Mouse (Mus musculus) activated CD4-positive, CD25-positive, alpha-beta regulatory T cell (primary cell): ENCODE results near the gene Ccdc73. TPM values are rescaled to one million over a fixed set of nuclear protein-coding genes. Genes with fewer than 3 reads are reported as not detected.

ENCODE experiments used
- polyA plus RNA-seq, 2 experiments: library from polyadenylated mRNA; unstranded; fragments of 100-300 nt; shearing (Covaris generic); gene quantifications; one replicate each; pipeline ENCODE4 v1.2.1; 2017

Ccdc73 gene
- polyA plus RNA-seq: 1 to 10 TPM; 2.6 to 3.3 TPM

GRCm38 (mm10) chr2:104867282-104867855 lies at the start of gene Ccdc73:
Gene Ccdc73 (plus strand): TSS chr2:104867805.

GRCm38 (mm10) chr2:104849276-104849990 lies 18.2 kb upstream of the Ccdc73 start, which contains the start of gene Prrg4:
Gene Prrg4 (minus strand): TSS chr2:104849876.

GRCm38 (mm10) chr2:105016967-105017287 lies 149.3 kb downstream of the Ccdc73 start, which contains the start of gene Eif3m:
Gene Eif3m (minus strand): TSS chr2:105017080.

Other genes starting within 250 kb of the Ccdc73 start
- gene Tcp11l1, start 155.6 kb upstream of the Ccdc73 start, polyA plus RNA-seq: under 1 TPM; 0.38 to 0.87 TPM
- under 1 TPM in 1 of 2 experiments, not detected in 1; 0.97 TPM for gene Pin1rt1, start 151.4 kb upstream of the Ccdc73 start, polyA plus RNA-seq
- gene Depdc7, start 124.9 kb upstream of the Ccdc73 start, polyA plus RNA-seq: under 1 TPM in 1 of 2 experiments, not detected in 1; 0.28 TPM
- gene Qser1, start 51.0 kb upstream of the Ccdc73 start, polyA plus RNA-seq: 1 to 10 TPM in 1 of 2 experiments, under 1 TPM in 1; 0.81 to 1.6 TPM
- gene Prrg4, start 17.9 kb upstream of the Ccdc73 start, polyA plus RNA-seq: under 1 TPM; 0.80 to 0.92 TPM
- 100 to 1,000 TPM; 284 to 332 TPM for gene Eif3m, start 149.3 kb downstream of the Ccdc73 start, polyA plus RNA-seq
- gene Gm11060, start 224.2 kb downstream of the Ccdc73 start, polyA plus RNA-seq: not detected